Mouse (Mus musculus) cerebellum, adult 9-10 months (tissue): Measurements from ENCODE around the gene Mettl25.
A peak's percentile ranks its signal among the peaks of the same experiment; 100 is the strongest.

Source experiments
- DNase-seq: peaks from one replicate; pipeline ENCODE4 v3.0.0; 2022

Gene Mettl25

GRCm38 (mm10) chr10:105840928-105841888 is at the start of gene Mettl25, which contains the start of gene Ccdc59:
Gene Mettl25, minus strand, starts transcription at chr10:105841380.
Gene Ccdc59, plus strand, starts transcription at chr10:105841067.
- peak; percentile 97 for DNase-seq

GRCm38 (mm10) chr10:105867312-105867711 is 26.1 kb upstream of the Mettl25 start:
- DNase-seq = no peak

GRCm38 (mm10) chr10:105851136-105851535 is 10.0 kb upstream of the Mettl25 start:
- DNase-seq = no peak

GRCm38 (mm10) chr10:105850286-105850685 is 9.1 kb upstream of the Mettl25 start:
- peak; percentile 49 for DNase-seq

- DNase-seq = no peak
Observed at GRCm38 (mm10) chr10:105842574-105842973, 1.4 kb upstream of the Mettl25 start.

- DNase-seq = no peak
Observed at GRCm38 (mm10) chr10:105834627-105835228, 6.5 kb downstream of the Mettl25 start.

- no peak for DNase-seq
Observed at GRCm38 (mm10) chr10:105806259-105807010, 34.7 kb downstream of the Mettl25 start.

- DNase-seq = no peak
Observed at GRCm38 (mm10) chr10:105803461-105803860, 37.7 kb downstream of the Mettl25 start.

GRCm38 (mm10) chr10:105802132-105802531 is 39.0 kb downstream of the Mettl25 start:
- DNase-seq = no peak

GRCm38 (mm10) chr10:105801147-105801546 is 40.0 kb downstream of the Mettl25 start:
- no peak for DNase-seq

- no peak for DNase-seq
Observed at GRCm38 (mm10) chr10:105797250-105797924, 43.8 kb downstream of the Mettl25 start.

- DNase-seq = no peak
Observed at GRCm38 (mm10) chr10:105793776-105794552, 47.2 kb downstream of the Mettl25 start.

GRCm38 (mm10) chr10:105788744-105789486 is 52.3 kb downstream of the Mettl25 start:
- DNase-seq = no peak

- DNase-seq = no peak
Observed at GRCm38 (mm10) chr10:105783766-105784165, 57.4 kb downstream of the Mettl25 start.

GRCm38 (mm10) chr10:105774382-105774781 is 66.8 kb downstream of the Mettl25 start:
- DNase-seq = peak; percentile 80

- no peak for DNase-seq
Observed at GRCm38 (mm10) chr10:105772821-105773302, 68.3 kb downstream of the Mettl25 start.

- DNase-seq = no peak
Observed at GRCm38 (mm10) chr10:105763959-105764358, 77.2 kb downstream of the Mettl25 start.

- DNase-seq = no peak
Observed at GRCm38 (mm10) chr10:105760460-105760859, 80.7 kb downstream of the Mettl25 start.

- DNase-seq = no peak
Observed at GRCm38 (mm10) chr10:105760046-105760445, 81.1 kb downstream of the Mettl25 start.

GRCm38 (mm10) chr10:105753831-105754605 is 87.2 kb downstream of the Mettl25 start:
- DNase-seq = no peak
